Mouse (Mus musculus) thymus, adult 2 months (tissue): ENCODE data around the gene Btf3l4.

Experiments used
- CTCF ChIP-seq: fragments of 200-500 bp; IDR thresholded peaks from 2 replicates; pipeline ENCODE4 v1.5.1; 2012; ENCODE audit warnings: mild to moderate bottlenecking, control low read depth, low read length, moderate library complexity, borderline replicate concordance; ENCODE audit not compliant: control insufficient read depth, poor library complexity, insufficient read depth; ENCODE audit errors: extremely low read depth
- POLR2A ChIP-seq: fragments of 200-500 bp; IDR thresholded peaks from 2 replicates; pipeline ENCODE4 v1.6.1; 2012; ENCODE audit warnings: mild to moderate bottlenecking, low read length, control low read depth, moderate library complexity; ENCODE audit not compliant: control insufficient read depth, poor library complexity, insufficient read depth; ENCODE audit errors: extremely low read depth

DNA sequence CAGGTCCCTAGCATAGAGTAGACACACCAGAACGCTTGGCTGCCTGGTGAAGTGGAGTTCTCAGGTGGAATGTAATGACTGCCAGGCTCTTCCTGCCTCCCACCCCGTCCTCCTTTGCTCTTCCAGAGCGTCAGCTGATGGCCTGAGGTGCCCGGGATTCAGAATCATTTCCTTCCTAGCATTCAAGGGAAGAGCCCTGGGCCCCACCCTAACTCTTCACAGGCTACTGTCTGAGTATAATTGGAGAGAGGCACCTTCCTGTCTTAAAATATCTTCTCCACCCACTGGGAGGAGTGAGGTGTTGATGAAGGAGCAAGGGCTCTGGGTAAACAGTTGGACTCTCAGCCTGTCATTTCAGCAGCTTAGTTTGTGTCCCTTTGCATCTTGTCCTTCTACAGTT, 36.7 kb downstream of the Btf3l4 start:
- TF ChIP-seq POLR2A (no peak), CTCF (no peak)
